Mouse (Mus musculus): ENCODE data around the gene Gm10282. TPM values are rescaled to one million over a fixed set of nuclear protein-coding genes. Genes with fewer than 3 reads are reported as not detected.
A peak's percentile ranks its signal among the peaks of the same experiment; 100 is the strongest.

The Gm10282 gene
- polyA plus RNA-seq, 1 experiment: 64.2 TPM

DNA sequence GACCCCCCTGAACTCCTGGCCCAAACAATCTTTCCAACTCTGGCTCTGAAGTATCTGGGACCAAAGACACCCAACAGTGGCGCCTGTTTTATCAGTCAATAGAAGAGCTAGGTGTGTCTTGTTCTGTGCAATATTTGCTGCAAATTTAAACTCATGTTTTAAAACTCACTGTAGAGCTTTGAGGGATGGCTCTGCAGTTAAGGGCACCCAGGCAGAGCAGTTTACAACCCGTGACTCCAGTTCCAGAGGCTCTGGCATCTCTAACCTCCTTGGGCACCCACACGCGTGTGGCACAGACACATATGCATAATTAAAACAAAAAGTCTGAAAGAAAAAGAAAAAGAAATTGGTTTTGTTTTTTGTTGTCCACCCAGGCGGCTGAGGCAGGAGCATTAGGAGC, 3.6 kb downstream of the Gm10282 start:
- peaks cover 47% of the 10 kb centered on the region for H3K27me3 ChIP-seq (replicated peaks)
- H3K36me3 ChIP-seq (replicated peaks; ENCODE audit: low read length): no peaks in the 10 kb centered on the region
- peaks cover 37% of the 10 kb centered on the region for H3K4me1 ChIP-seq
- no peak for TF ChIP-seq GATA1 (IDR thresholded peaks at IDR 0.05; ENCODE audit: borderline replicate concordance, low read length)
- TF ChIP-seq FLI1 (IDR thresholded peaks at IDR 0.05; ENCODE audit: low read length): no peak
- no peak overlapping the region for H3K4me3 ChIP-seq (replicated peaks)
- H3K9me3 ChIP-seq: no peaks in the 10 kb centered on the region

DNA sequence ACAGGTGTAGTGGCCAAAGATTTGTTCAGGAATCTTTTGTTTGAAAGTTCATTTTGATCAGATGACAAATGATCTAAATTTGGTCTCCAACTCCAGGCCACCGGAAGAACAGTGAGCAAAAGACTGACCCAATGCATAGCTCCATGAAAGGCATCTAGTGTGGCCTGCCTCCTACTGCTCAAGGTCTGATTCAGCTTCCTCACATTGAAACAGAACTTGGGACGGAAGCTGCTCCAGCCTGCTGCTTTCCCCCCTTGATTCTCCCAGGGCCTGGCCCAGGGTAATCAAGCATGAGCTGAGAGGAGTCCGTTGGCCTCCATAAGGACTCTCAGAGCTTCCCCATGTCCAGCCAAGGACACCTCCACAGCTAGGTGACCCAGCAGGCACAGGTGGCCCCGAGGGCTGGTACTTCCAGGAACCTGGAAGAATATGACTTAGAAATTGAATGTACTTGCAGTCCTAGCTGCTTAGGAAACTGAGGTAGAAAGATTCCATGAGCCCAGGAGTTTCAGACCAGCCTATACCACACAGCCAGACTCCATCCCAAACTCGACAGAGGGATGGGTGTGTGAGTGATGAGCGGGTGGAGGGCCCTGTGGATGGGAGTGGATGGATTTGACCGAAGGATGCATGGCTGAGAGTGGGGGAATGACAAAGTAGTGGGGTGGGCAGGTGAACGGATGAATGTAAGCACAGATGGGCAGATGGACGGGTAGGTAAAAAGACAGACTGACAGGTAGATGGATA, 4.2 kb downstream of the Gm10282 start:
- no peaks in the 10 kb centered on the region for H3K9me3 ChIP-seq
- peaks cover 39% of the 10 kb centered on the region for H3K4me1 ChIP-seq
- peaks cover 40% of the 10 kb centered on the region for H3K27me3 ChIP-seq (replicated peaks)
- TF ChIP-seq FLI1 (IDR thresholded peaks at IDR 0.05; ENCODE audit: low read length) (no peak), GATA1 (IDR thresholded peaks at IDR 0.05; ENCODE audit: borderline replicate concordance, low read length) (no peak)
- H3K36me3 ChIP-seq (replicated peaks; ENCODE audit: low read length): no peaks in the 10 kb centered on the region
- H3K4me3 ChIP-seq (replicated peaks): no peak overlapping the region

DNA sequence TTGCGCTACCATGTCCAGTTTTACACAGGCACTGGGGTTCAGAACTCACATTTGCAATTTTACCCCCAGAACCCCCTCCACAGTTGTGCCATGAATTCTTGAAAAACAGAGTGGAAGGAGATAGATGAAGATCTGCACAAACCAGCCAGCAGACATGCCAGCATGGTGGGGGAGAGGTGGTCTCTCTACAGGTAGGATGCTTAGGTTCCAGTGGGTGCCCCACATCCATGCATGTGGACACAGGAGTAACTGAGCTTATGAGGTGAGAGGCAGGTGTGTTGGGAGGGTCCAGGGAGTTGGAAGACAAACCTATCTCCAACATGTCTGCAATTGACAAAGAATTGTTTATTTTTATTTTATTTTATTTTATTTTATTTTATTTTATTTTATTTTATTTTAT, 6.1 kb downstream of the Gm10282 start:
- H3K36me3 ChIP-seq (replicated peaks; ENCODE audit: low read length): no peaks in the 10 kb centered on the region
- peaks cover 38% of the 10 kb centered on the region for H3K27me3 ChIP-seq (replicated peaks)
- TF ChIP-seq GATA1 (IDR thresholded peaks at IDR 0.05; ENCODE audit: borderline replicate concordance, low read length): no peak
- TF ChIP-seq FLI1 (IDR thresholded peaks at IDR 0.05; ENCODE audit: low read length): no peak
- H3K4me1 ChIP-seq: peaks cover 53% of the 10 kb centered on the region
- no peak overlapping the region for H3K4me3 ChIP-seq (replicated peaks)
- no peaks in the 10 kb centered on the region for H3K9me3 ChIP-seq

DNA sequence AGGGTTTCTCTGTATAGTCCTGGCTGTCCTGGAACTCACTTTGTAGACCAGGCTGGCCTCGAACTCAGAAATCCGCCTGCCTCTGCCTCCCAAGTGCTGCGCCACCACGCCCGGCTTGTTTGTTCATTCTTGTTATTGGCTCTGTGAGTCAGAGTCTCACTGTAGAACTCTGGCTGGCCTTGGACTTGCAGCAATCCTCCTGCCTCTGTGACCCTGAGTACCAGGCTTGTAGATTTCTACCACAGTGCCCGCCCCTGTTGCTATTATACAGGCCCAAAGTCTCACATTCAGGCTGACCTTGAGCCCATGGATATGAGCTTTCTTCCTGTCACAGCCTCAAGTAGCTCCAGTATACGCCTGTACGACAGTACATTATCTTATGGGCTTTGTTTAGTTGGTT, 8.5 kb downstream of the Gm10282 start:
- Histone ChIP-seq H3K4me3 (replicated peaks) (no peak overlapping the region), H3K36me3 (replicated peaks; ENCODE audit: low read length) (peaks cover 2% of the 10 kb centered on the region), H3K9me3 (no peaks in the 10 kb centered on the region; the same call in 1 of the 2 replicates), H3K4me1 (peaks cover 46% of the 10 kb centered on the region), H3K27me3 (replicated peaks) (peaks cover 28% of the 10 kb centered on the region)
- TF ChIP-seq GATA1 (IDR thresholded peaks at IDR 0.05; ENCODE audit: borderline replicate concordance, low read length): no peak

GRCm38 (mm10) chr8:72295679-72296078, 9.4 kb downstream of the Gm10282 start:
- H3K9me3 ChIP-seq: no peaks in the 10 kb centered on the region; the same call in 1 of the 2 replicates
- TF ChIP-seq GATA1 (IDR thresholded peaks at IDR 0.05; ENCODE audit: borderline replicate concordance, low read length) (no peak), FLI1 (IDR thresholded peaks at IDR 0.05; ENCODE audit: low read length) (no peak)
- peaks cover 24% of the 10 kb centered on the region for H3K27me3 ChIP-seq (replicated peaks)
- H3K4me3 ChIP-seq (replicated peaks): peak overlapping the region; percentile 89
- peaks cover 53% of the 10 kb centered on the region for H3K4me1 ChIP-seq
- H3K36me3 ChIP-seq (replicated peaks; ENCODE audit: low read length): peaks cover 2% of the 10 kb centered on the region

DNA sequence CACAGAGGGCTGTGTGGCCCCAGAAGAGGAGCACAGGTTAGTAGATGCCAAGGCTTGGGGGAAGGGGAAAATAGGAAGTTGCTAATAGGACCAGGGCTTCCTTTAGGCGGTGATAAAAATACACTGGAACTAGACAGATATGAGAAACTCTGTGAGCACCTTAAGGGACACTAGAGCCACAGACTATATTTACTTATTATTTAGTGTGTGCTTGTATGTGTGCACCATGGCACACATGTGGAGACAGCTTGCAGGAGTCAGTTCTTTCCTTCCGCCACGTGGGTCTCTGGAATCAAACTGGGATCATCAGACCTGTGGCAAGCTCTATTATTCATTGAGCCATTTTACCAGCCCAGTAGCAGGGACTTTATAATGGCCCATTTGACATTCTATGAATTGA, 9.9 kb downstream of the Gm10282 start:
- H3K4me1 ChIP-seq: peaks cover 55% of the 10 kb centered on the region
- peak overlapping the region; percentile 18 for H3K4me3 ChIP-seq (replicated peaks)
- peaks cover 2% of the 10 kb centered on the region for H3K36me3 ChIP-seq (replicated peaks; ENCODE audit: low read length)
- TF ChIP-seq FLI1 (IDR thresholded peaks at IDR 0.05; ENCODE audit: low read length) (no peak), GATA1 (IDR thresholded peaks at IDR 0.05; ENCODE audit: borderline replicate concordance, low read length) (no peak)
- H3K9me3 ChIP-seq: no peaks in the 10 kb centered on the region; the same call in 1 of the 2 replicates
- peaks cover 21% of the 10 kb centered on the region for H3K27me3 ChIP-seq (replicated peaks)

DNA sequence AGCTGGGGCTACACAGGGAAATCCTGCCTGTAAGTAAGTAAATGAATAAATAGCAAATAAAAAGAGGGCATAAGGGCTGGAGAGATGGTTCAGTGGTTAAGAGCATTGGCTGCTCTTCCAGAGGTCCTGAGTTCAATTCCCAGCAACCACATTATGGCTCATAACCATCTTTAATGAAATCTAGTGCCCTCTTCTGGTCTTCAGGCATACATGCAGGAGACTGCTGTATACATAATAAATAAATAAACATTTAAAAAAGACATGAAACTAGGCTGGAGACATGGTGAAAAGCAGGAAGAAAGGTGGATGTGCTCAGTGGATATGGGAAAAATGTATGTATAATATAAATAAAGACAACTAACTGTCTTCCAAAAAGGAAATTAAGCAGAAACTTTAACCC, 11.8 kb downstream of the Gm10282 start:
- TF ChIP-seq GATA1 (IDR thresholded peaks at IDR 0.05; ENCODE audit: borderline replicate concordance, low read length) (no peak), FLI1 (IDR thresholded peaks at IDR 0.05; ENCODE audit: low read length) (no peak)
- peaks cover 66% of the 10 kb centered on the region for H3K4me1 ChIP-seq

DNA sequence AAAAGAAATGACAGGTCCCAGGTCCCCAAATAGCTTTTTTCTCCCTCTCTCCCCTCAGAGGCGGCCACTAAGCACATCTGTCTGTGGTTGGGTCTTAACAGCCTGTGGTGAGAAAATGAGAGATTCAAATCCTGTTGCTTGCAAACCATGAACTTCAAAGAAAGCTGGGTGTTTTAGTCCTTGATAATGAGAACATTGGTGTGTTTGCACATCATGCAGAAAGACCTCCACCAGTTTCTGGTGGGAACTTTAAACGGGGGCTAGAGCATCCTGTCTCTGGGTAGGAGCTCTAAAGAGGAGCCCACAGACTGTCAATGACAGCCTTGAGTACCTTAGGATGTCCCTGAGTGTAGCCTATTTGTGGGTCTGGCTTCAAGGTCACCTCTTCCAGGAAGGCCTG, 14.0 kb downstream of the Gm10282 start:
- H3K36me3 ChIP-seq (replicated peaks; ENCODE audit: low read length): peaks cover 2% of the 10 kb centered on the region
- H3K4me1 ChIP-seq: peaks cover 56% of the 10 kb centered on the region
- no peak for TF ChIP-seq GATA1 (IDR thresholded peaks at IDR 0.05; ENCODE audit: borderline replicate concordance, low read length)
- TF ChIP-seq FLI1 (IDR thresholded peaks at IDR 0.05; ENCODE audit: low read length): no peak
- peaks cover 4% of the 10 kb centered on the region; the same call in 1 of the 2 replicates for H3K9me3 ChIP-seq
- H3K4me3 ChIP-seq (replicated peaks): no peak overlapping the region
- peaks cover 7% of the 10 kb centered on the region for H3K27me3 ChIP-seq (replicated peaks)

More for the DNA sequence above, 11.8 kb downstream of the Gm10282 start:
- Histone ChIP-seq H3K9me3 (peaks cover 4% of the 10 kb centered on the region; the same call in 1 of the 2 replicates), H3K4me3 (replicated peaks) (no peak overlapping the region), H3K36me3 (replicated peaks; ENCODE audit: low read length) (peaks cover 2% of the 10 kb centered on the region), H3K27me3 (replicated peaks) (peaks cover 14% of the 10 kb centered on the region)

DNA sequence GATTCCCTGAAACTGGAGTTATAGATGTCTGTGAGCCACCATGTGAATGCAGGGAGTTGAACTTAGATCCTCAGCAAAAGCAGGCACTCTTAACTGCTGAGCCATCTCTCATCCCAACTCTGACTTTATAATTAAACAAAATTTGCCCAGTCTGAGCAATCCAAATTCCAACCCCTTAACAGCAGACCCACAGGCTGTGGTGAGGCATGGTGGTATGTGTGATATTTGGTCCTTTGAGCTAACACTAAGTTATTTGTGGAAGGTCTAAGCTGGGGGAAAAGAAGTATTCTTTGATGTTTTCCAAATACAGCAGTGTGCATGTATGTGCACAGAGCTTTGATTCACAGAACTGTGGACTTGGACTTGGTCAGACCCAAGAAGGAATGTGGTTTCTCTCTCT, 16.0 kb downstream of the Gm10282 start:
- Histone ChIP-seq H3K9me3 (peaks cover 4% of the 10 kb centered on the region; the same call in 1 of the 2 replicates), H3K27me3 (replicated peaks) (peaks cover 19% of the 10 kb centered on the region), H3K36me3 (replicated peaks; ENCODE audit: low read length) (peaks cover 2% of the 10 kb centered on the region), H3K4me1 (peaks cover 50% of the 10 kb centered on the region), H3K4me3 (replicated peaks) (no peak overlapping the region)
- TF ChIP-seq GATA1 (IDR thresholded peaks at IDR 0.05; ENCODE audit: borderline replicate concordance, low read length): no peak

GRCm38 (mm10) chr8:72285285-72285684, 19.8 kb downstream of the Gm10282 start:
- Histone ChIP-seq H3K27me3 (replicated peaks) (peaks cover 40% of the 10 kb centered on the region), H3K9me3 (peaks cover 9% of the 10 kb centered on the region; the same call in 1 of the 2 replicates), H3K36me3 (replicated peaks; ENCODE audit: low read length) (no peaks in the 10 kb centered on the region), H3K4me3 (replicated peaks) (no peak overlapping the region), H3K4me1 (peaks cover 56% of the 10 kb centered on the region)
- TF ChIP-seq GATA1 (IDR thresholded peaks at IDR 0.05; ENCODE audit: borderline replicate concordance, low read length) (no peak), FLI1 (IDR thresholded peaks at IDR 0.05; ENCODE audit: low read length) (no peak)
